Mouse (Mus musculus) adrenal gland, postnatal 10 days (tissue): ENCODE data around the gene Dnajb8. TPM values are rescaled to one million over a fixed set of nuclear protein-coding genes. Genes with fewer than 3 reads are reported as not detected.
A peak's percentile ranks its signal among the peaks of the same experiment; 100 is the strongest.

Experiments
- DNase-seq: peaks from one replicate; pipeline ENCODE4 v3.0.0; 2021; ENCODE audit warnings: mixed read lengths
- total RNA-seq, 2 experiments: library from RNA; stranded (reverse); gene quantifications; 2 replicates each; pipeline ENCODE4 v1.2.3; 2021

Gene Dnajb8
- total RNA-seq, 2 experiments from 2014 or later = not detected

- peak; percentile 40 for DNase-seq
Observed at GRCm38 (mm10) chr6:88199001-88199717, 22.9 kb upstream of the Dnajb8 start.

GRCm38 (mm10) chr6:88199718-88200692, 22.1 kb upstream of the Dnajb8 start:
- DNase-seq = no peak

- DNase-seq = no peak
Observed at GRCm38 (mm10) chr6:88200693-88201609, 21.1 kb upstream of the Dnajb8 start.

GRCm38 (mm10) chr6:88201926-88202700, 20.0 kb upstream of the Dnajb8 start:
- DNase-seq = peak; percentile 4

- DNase-seq = peak; percentile 46
Observed at GRCm38 (mm10) chr6:88202921-88203690, 19.0 kb upstream of the Dnajb8 start.

- peak; percentile 20 for DNase-seq
Observed at GRCm38 (mm10) chr6:88203791-88204405, 18.2 kb upstream of the Dnajb8 start.

GRCm38 (mm10) chr6:88204531-88205385, 17.3 kb upstream of the Dnajb8 start:
- DNase-seq = no peak

GRCm38 (mm10) chr6:88205386-88205700, 16.7 kb upstream of the Dnajb8 start:
- peak; percentile 60 for DNase-seq

- peak; percentile 39 for DNase-seq
Observed at GRCm38 (mm10) chr6:88205937-88206336, 16.1 kb upstream of the Dnajb8 start.

- no peak for DNase-seq
Observed at GRCm38 (mm10) chr6:88206566-88206965, 15.5 kb upstream of the Dnajb8 start.

- no peak for DNase-seq
Observed at GRCm38 (mm10) chr6:88207403-88208033, 14.6 kb upstream of the Dnajb8 start.

GRCm38 (mm10) chr6:88208321-88208720, 13.7 kb upstream of the Dnajb8 start:
- DNase-seq = no peak

GRCm38 (mm10) chr6:88209453-88209852, 12.6 kb upstream of the Dnajb8 start:
- DNase-seq = no peak

- no peak for DNase-seq
Observed at GRCm38 (mm10) chr6:88210182-88210581, 11.9 kb upstream of the Dnajb8 start.

- DNase-seq = no peak
Observed at GRCm38 (mm10) chr6:88215797-88216196, 6.3 kb upstream of the Dnajb8 start.

GRCm38 (mm10) chr6:88216199-88216598, 5.9 kb upstream of the Dnajb8 start:
- no peak for DNase-seq

- no peak for DNase-seq
Observed at GRCm38 (mm10) chr6:88219094-88219493, 3.0 kb upstream of the Dnajb8 start.

- no peak for DNase-seq
Observed at GRCm38 (mm10) chr6:88226570-88226994, 4.5 kb downstream of the Dnajb8 start.

- DNase-seq = no peak
Observed at GRCm38 (mm10) chr6:88227537-88227936, 5.5 kb downstream of the Dnajb8 start.
